Mouse (Mus musculus) 3T3-L1 (cell line): ENCODE results near the gene Mast4.

Experiments used
- DNase-seq: peaks from one replicate; pipeline ENCODE4 v3.0.0-alpha.2; 2015; ENCODE audit warnings: low read depth, low spot score

Gene Mast4

DNA sequence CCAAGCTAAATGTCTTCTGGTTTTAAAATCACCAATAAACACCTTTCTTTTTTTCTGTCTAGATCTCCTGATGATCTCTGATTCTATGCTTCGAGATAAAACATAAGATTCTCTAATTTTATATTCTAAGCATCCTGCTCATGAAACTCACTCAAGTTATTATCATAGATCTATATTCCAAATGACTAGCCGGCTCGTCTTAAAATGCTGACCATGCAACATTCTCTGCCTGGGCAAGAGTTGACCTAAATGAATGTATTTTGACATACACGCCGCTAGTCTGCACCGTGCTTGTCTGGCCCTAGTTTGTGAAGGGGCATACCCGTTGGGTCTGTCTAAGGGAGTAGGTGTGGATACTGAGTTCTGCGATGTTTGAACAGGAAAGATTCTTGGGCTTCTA lies 579.2 kb downstream of the Mast4 start:
- no peak for DNase-seq

DNA sequence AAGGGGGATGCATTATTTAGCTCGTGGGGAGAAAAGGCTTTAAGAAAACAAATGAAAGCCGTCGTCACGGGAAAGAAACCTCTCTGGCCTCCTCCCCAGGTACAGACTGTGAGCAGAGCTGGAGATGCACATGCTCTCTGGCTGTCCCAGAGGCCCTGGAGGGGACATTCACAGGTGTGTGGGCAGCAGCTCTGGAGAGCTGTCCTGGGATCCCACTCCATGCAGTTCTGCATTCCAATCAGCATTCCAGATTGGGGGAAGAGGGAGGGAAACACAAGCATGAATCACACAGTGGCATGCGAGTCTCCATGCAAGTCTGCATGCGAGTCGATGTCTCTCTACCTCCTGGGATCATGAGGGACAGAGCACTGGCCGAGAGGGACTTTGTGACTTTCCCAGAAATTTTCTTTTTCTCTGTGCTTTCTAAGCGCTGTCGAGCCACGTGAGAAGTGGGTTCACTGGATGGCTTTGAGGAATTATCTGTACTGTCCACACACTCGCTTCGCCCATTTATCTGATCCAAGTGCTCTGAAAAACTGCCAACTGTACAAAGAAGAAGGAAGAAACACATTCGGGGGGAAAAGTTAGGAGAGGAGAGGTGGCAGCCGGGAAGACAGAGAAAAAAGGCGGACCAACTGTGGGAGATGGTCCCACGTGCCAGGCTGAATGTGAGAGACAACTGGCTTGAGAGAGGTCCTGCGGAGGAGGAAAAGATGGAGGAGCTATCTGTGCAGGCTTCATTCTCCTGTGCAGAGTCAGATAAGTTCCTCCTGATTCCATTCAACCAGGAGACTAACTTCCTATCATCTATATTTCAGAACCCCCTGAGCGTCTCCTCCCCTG lies 580.4 kb downstream of the Mast4 start:
- peak; percentile 17 for DNase-seq

DNA sequence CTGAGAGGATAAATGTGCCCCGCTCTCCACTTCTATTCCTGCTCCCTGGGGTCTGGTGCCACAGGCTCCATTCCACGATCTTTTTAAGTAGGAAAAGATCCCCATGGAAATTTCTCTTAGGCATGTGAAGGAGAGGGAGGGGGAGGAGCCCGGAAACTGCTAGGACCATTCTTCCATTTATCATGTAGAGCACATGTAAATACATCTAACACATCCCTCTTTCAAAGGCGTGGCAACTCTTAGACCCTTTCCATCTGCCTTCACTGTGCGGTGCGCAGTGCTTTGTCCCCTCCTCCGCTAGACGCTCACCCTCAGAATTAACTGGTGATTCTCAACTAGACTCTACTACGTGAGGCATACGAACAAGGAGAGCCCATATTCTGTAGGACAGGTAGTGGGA lies 584.4 kb downstream of the Mast4 start:
- DNase-seq: no peak

DNA sequence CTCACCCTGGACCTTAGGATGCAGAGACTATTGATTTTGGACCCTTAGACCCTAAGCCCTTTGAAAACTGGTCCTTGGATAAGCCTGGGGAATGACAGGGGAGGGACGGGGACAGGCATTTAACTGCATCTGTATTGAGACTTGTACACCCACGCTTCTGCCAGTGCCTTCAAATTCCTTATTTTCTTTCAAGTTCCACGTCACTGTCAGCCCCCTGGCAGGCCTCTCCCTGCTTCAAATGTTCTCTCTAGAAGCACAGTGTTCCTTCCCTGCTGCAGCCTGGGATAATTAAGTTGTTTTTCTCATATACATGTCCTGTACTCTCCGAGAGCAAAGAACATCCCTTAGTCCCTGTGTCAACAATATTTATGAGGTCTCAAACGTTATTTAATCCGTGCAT lies 585.1 kb downstream of the Mast4 start:
- DNase-seq: no peak

DNA sequence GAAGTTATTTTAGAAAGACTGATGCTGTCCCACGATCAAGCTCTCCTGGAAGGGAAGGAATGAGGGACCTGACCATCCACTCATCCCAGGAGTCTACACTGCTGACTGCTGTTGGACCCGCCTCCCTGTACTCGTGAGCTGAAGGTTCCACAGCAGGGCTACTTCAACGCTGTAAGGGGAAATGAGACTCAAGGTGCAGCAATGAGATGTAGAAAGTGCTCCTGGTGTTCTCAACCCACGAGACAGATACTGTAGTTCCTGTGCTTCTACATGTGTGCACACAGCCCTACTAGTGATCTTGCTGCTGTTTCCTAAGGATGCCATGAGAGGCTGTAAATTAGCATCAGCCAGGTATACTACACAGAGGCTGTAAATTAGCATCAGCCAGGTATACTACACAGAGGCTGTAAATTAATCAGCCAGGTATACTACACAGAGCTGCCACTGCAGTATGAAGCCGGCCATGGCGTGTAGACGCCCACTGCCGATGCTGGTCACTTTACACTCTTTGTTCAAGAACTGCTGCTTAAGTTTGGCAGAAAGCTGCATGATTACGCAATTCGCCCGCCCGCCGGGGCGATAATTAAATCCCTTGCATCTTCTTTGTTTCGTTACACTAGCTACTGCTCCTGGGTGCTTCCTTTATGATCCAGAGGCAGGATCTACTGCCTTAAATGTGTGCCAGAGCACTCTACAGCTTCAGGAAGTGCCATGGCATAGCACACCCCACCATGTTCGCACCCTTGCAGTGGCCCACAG lies 587.3 kb downstream of the Mast4 start:
- DNase-seq: no peak

DNA sequence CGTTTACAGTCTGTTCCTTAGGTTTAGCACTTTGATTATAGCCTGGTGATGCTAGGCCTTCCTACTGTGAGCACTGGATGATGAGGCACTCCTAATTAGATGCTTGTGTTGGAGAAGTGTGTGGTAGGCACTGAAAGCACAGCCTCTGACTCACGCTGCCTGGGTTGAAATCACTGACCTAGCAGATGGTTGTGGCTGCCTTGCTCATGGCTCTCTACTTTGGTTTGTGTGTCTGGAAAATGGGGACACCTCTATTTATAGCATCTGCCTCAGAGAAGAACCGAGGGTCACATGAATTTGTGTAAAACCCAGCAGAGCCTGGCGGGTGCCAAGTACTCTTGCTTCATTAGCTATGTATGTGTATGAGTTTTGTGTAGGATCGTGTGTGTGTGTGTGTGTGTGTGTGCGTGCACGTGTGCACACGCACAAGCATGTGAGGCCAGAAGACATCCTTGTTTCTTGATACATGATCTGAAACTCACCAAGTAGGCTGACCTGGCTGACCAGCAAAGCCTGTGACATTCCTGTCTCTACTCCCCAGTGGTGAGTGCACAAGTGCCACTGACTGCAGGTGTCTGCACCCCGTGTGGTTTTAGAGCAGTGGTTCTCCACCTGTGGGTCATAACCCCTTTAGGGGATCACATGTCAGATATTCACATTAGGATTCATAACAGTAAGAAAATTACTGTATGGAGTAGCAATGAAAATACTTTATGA lies 588.5 kb downstream of the Mast4 start:
- peak; percentile 89 for DNase-seq

DNA sequence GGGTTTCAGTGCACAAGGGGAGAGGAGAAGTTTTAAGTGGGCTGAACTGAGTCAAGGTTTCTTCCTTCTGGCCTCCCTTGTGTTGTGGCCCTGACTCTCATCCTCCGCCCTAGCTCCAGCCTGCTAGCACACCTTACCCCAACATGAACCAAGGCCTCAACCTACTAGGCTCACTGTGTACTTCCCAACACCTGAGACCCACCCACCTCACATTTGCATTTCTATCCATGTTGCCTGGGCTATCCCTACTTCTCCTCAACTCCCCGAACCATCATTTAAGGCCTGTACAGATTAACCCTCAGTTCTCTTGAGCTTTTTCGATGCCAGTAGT lies 589.1 kb downstream of the Mast4 start:
- no peak for DNase-seq

DNA sequence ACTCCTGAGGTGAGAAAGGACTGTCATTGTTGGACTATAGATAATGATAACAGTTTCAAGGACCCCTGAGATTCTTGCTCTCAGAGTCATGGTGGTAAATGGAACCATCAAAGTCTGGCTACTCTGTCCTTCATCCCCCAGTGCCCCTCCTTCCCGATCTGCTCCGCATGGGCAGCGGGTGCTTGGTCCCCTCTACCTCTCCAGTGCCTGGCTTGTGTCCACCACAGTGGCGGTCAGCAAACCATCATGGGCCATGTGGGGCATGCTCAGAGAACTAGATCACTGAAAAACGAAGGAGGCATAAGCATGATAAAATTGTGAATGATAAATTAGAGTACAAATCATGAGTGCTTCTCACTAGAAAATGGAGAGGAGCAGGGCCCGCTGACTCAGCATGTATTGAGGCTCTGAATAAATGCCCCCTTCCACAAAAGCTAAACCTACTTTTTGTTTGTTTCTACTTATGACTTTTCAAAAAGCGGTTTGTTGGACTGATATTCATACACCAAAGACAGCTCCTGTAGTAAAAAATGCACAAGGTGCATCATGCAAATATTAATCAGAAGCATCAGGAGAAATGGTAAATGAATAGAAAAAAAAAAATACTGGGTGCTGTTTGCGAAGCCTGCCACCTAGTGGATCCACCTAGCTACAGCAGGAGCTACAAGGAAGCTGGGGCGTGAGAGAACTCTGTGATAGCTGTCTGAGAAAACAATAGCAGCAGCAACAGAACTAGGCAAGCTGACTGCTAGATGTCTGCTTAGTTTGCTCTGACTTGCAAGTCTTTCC lies 589.6 kb downstream of the Mast4 start:
- peak; percentile 79 for DNase-seq

DNA sequence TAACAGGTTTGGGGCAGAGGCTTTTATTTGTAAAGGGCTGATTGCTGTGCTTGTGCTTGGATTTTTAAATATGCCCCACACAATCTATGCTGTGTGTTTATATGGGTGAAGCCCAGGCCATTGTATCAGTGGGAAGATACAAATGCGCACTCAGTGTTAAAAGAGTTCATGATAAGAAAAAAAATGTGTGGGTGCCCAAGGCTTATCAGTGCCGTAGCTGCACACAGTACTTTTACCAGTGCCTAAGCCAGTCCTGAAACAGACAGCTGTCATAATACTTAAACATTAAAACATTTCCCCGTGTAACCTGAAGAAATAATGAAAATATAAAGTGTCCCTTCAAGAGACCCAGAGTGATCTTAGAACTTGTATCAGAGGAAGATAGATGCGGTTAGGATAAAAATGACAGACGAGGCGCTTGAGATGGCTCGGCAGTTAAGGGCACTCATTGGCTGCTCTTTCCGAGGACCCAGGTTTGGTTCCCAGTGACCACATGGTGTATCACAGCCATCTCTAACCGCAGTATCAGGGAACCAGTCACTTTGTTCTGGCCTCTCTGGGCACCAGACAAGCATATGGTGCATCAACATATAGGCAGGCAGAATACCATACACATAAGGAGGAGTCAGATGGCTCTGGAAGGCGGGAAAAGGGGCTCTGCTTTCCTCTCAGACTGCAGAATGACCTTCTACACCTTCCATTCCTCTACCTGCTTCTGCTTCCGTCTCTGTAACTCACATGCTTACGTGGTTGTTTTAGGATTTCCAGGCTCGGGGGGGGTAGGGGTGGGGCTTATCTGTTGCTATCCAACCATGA lies 594.4 kb downstream of the Mast4 start:
- no peak for DNase-seq

DNA sequence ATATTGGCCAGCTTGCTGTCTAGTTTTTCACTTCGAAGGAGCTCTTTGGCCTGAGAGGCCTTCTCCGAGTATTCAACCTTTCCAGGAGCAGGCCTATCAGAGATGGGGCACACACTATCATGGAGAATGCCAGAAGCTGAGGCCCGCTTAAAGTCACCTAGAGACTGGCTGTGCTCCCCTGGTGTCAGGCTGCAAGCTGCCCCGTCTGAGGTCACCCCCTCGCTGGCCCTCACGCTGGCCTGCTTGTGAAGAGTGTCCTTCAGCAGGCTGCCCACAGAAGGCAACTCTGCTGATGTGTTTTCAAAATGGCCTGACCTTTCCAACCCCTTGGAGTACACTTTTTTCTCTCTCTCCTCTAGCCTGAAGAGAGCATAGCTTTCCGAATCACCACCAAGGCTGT lies 596.5 kb downstream of the Mast4 start:
- DNase-seq: no peak

DNA sequence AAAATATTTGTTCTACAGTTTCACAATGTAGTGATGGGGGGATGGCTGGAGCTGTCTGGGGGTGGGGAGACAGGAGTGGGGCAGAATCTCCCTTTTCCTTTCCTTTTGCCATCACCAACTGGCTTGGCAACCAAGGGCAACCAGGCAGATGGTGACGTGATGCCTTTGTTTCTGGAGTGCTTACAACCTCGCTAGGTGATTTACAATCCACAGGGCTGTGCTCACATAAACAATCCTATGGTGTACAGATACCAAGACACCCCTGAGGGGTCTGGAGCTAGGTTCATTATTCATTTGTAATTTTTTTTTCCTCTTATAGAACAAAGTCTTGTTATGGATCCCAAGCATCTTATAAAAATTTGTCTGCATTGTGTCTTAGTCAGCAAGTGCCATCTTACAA lies 601.2 kb downstream of the Mast4 start:
- DNase-seq: no peak

DNA sequence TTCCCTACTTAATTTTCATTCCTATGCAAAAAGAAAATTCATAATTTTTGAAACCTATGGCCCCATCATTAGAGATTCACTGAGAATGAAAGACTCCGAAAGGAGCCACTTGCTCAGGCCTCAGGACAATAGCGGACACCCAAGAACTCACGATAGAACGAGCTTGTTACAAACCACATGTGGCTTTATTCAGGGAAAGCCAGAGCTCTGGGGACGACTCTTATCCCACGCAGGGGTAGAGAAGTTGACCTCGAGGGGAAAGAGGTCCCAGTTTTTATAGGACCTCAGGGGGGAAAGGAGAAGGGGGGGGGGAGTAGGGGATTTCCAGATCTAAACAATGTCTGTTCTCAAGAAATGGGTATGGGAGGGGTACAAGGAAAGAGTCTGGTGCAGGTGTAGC lies 605.3 kb downstream of the Mast4 start:
- peak; percentile 13 for DNase-seq

DNA sequence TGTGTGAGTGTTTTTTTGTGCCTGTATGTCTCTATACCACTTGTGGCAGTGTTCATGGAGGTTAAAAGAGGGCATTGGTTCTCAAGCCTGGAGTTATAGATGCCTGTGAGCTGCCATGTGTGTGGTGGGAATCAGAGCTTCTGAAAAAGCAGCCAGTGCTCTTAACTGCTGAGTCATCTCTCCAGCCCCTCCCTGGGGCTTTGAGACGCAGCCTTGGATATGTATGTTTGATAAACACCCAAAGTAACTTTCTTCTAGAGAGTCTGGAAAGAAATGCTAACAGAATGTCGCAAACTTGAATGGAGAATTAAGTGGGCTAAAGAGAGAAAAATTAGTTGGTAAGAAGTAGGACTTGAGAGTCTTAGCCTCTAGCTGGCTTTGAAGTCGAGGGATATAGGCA lies 606.3 kb downstream of the Mast4 start:
- peak; percentile 65 for DNase-seq

DNA sequence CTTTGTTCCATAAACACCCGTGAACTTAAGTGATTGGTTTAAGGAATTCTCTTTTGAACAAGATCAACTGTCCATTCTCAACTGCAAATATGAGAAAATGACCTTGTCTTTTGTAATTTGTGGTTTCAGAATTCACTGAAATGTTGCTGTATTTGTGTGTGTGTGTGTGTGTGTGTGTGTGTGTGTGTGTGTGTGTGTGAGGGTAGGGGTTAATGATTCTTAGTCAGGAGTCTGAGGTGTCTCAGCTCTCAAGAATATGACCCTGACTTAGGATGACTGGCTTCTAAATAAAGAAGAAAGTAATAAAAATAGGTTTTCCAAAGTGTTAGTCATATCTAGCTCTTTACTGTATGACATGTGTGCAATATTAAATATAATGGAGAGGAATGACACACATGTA lies 607.4 kb downstream of the Mast4 start:
- DNase-seq: peak; percentile 9

DNA sequence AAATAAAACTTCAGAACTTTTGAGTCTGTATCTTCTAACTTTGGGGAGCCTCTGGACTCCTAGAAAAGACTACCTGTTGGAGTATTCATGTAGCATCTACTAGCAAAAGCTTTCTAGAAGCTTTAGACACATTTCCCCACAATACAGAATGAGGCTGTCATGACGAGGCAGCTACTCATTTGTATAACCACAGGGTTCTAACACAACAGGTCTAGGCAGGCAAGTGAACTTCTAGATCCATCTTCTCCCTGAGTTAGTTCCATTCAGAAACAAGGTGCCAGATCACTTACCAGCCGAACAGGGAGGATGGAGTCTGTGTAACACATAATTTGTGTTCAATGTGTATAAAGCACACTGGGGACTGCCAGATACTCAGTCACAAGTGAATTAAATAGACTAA lies 608.4 kb downstream of the Mast4 start:
- DNase-seq: no peak

DNA sequence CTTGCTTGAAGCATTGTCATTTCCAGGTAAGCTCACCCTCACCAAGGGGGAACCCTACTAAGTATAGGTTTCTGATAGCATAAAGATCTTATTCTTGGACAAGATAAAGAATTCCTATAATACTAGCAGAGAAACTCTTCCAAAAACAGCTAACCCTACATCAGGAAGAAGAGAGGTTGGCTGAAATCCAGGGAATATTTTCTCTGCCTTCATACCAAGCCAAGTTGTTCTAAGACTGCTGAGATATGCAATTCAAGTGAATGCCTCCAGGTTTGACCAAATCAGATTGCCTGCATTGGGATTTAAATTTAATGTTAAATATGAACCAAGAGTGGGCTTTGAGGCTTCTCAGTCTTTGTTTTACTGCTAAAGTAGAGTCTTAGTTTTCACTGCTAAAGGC lies 608.9 kb downstream of the Mast4 start:
- DNase-seq: peak; percentile 13

DNA sequence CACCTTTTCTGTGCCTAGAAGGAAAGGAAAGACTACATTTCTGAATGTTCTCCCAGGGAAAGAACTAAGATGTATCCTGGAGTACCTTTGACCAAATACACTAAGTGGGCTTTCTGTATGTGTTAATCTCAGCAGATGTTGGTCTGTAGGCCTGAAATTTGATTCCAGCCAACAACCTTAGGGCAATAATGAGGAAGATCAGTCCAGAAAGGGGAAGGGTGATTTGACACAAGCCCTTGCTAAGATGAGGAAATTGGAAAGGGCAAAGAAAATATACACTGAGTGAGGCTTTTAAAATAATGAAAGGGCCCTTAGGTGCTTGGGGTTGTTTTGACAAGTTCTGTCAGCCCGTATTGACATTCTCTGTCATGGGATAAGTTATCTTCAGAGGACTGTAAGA lies 617.3 kb downstream of the Mast4 start:
- DNase-seq: no peak

DNA sequence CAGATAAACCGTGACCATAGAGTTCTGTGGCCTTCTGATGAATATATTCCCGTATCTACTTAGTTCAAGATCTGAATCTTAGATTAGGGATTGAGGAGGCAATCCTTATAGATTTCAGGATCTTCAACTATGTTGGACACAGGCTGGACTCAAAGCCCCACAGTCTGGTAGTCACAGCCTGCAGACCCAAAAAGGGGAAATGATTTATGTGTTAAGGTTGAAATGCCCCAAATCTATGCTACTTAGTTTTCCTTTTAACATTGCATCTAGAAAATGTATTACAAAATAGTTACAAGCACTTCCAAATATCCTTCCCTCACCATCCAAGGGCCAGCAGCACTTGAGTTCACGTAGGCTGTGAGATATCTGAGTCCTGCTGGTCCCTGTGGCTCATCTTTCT lies 633.6 kb downstream of the Mast4 start:
- DNase-seq: no peak

DNA sequence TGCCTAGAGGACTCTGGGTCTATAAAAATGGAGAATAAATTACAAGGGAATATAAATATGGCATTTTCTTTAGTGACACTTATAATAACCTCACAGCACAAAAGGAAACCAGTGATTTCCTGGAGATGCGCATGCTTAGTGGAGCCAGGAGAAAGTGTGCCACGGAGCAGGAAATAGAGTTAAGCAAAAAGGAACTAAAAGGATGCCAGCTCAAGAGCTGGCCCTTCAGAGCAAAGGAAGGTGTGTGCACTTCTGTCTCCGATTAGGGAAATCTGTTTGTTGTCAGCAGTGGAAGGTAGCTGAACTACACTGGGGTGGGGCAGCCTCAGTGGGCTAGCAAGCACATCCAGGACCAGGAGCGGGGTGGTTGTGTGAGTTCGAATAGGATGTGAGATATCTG lies 634.1 kb downstream of the Mast4 start:
- DNase-seq: no peak

DNA sequence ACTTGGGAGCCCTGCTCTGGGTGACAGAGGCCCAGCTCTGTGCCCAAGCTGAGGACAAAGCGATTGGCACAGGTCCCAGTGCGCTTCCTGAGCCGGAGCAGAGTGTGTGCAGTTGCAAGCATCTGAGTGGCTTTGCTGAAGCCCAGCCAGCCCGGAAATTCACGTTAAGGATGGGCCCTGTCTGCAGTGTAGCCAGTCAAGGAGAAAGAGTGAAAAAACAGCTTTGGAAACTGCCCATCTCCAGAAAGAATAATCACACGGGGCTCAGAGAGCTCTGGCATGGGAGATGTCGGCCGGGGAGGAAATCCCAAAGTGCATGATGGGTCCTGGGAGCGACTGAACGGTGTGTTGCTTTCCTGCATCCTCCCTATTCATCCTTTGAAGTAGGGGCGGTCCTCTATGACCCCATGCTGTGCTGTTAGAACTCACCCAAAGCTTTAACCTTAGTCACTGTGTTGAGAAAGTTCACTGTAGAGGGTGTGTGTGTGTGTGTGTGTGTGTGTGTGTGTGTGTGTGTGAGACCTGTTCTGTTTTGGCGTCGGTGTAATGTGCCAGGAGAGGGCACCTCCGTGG lies 635.5 kb downstream of the Mast4 start:
- no peak for DNase-seq

DNA sequence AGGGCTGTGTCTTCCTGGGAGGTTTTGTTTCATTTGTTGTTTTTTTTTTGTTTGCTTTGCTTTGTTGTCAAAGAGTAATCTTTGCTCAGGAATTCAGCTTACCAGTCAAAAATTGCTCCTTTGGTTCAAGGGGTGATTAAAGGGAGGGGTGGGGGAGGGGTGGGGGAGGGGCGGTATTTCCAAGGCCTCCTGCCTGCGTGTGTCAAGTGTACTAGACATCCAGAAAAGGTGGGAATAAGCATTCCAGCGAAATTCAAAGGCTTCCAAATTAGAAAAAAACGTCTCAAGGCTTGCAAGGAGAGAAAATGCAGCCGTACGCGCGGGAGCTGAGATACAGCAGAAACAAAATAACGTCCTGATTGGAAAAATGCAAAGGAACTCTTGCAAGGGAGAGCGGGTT lies 636.0 kb downstream of the Mast4 start:
- DNase-seq: no peak
